In genomic region chr1:85969519-85969918, GRCm38 (mm10) we compare ENCODE assay signal across 13 mouse cellular contexts. TPM values are rescaled to one million over a fixed set of nuclear protein-coding genes. Genes with fewer than 3 reads are reported as not detected.
A peak's percentile ranks its signal among the peaks of the same experiment; 100 is the strongest.
DNase-seq lines count a peak whose midpoint lies in the region; ATAC-seq lines count a peak whose summit lies in the region.
"Had no signal": no experiment of that assay in that cellular context is flagged by ENCODE, and none has a peak within 500 bp of the region (broad histone marks: within the 10 kb centered on the region; RNA-seq: fewer than 3 reads in every experiment).

No protein-coding gene starts in this region.

- peak; percentile 71; the same call in 1 of the 2 replicates for ATAC-seq in forebrain, embryonic 15.5 days (replicated peaks)
- ATAC-seq in forebrain, embryonic 11.5 days (replicated peaks; ENCODE audit: low FRiP score), result no peak
- peak; percentile 43; the same call in 1 of the 2 replicates for ATAC-seq in midbrain, embryonic 13.5 days
- ATAC-seq in neural tube, embryonic 13.5 days (ENCODE audit: low read depth), result peak; percentile 77

- H3K27ac ChIP-seq in forebrain, embryonic 15.5 days (replicated peaks), result no peak overlapping the region
- H3K27ac ChIP-seq in forebrain, embryonic 11.5 days (ENCODE audit: low read depth, low read length), result no peak overlapping the region
- no peak overlapping the region for H3K27ac ChIP-seq in midbrain, embryonic 13.5 days
- no peak overlapping the region for H3K27ac ChIP-seq in midbrain, embryonic 10.5 days (replicated peaks)
- H3K27ac ChIP-seq in neural tube, embryonic 13.5 days (replicated peaks), result peak overlapping the region; percentile 59; the same call in 1 of the 2 replicates
- H3K27ac ChIP-seq: heart, embryonic 15.5 days had no signal

- H3K9ac ChIP-seq in forebrain, embryonic 15.5 days (replicated peaks), result no peak overlapping the region
- H3K9ac ChIP-seq in forebrain, embryonic 11.5 days (ENCODE audit: low read length), result no peak overlapping the region
- no peak overlapping the region for H3K9ac ChIP-seq in midbrain, embryonic 13.5 days (replicated peaks)
- H3K9ac ChIP-seq in neural tube, embryonic 13.5 days, result no peak overlapping the region
- H3K9ac ChIP-seq: heart, embryonic 15.5 days had no signal

- no peak overlapping the region for H3K4me2 ChIP-seq in forebrain, embryonic 15.5 days (replicated peaks)
- H3K4me2 ChIP-seq in forebrain, embryonic 11.5 days (ENCODE audit: low read depth, low read length, severe bottlenecking), result no peak overlapping the region
- H3K4me2 ChIP-seq in midbrain, embryonic 13.5 days (replicated peaks), result no peak overlapping the region
- no peak overlapping the region for H3K4me2 ChIP-seq in neural tube, embryonic 13.5 days
- H3K4me2 ChIP-seq: heart, embryonic 15.5 days; liver, embryonic 11.5 days had no signal

- no peaks in the 10 kb centered on the region for H3K4me1 ChIP-seq in forebrain, embryonic 15.5 days
- H3K4me1 ChIP-seq in forebrain, embryonic 11.5 days (replicated peaks; ENCODE audit: control insufficient read depth, insufficient read depth, low read length), result no peaks in the 10 kb centered on the region
- H3K4me1 ChIP-seq in midbrain, embryonic 13.5 days (replicated peaks), result no peaks in the 10 kb centered on the region
- no peaks in the 10 kb centered on the region for H3K4me1 ChIP-seq in midbrain, embryonic 10.5 days
- H3K4me1 ChIP-seq in neural tube, embryonic 13.5 days (replicated peaks), result no peaks in the 10 kb centered on the region
- H3K4me1 ChIP-seq: heart, embryonic 15.5 days; megakaryocyte, embryonic 14.5 days had no signal

- no peaks in the 10 kb centered on the region for H3K27me3 ChIP-seq in forebrain, embryonic 15.5 days
- H3K27me3 ChIP-seq in forebrain, embryonic 11.5 days (ENCODE audit: control insufficient read depth, insufficient read depth, low read length), result no peaks in the 10 kb centered on the region
- no peaks in the 10 kb centered on the region for H3K27me3 ChIP-seq in midbrain, embryonic 13.5 days
- H3K27me3 ChIP-seq in midbrain, embryonic 10.5 days (ENCODE audit: low read depth, poor library complexity, severe bottlenecking), result no peaks in the 10 kb centered on the region
- H3K27me3 ChIP-seq in neural tube, embryonic 13.5 days, result no peaks in the 10 kb centered on the region
- H3K27me3 ChIP-seq: heart, embryonic 15.5 days had no signal

- no peaks in the 10 kb centered on the region for H3K36me3 ChIP-seq in forebrain, embryonic 15.5 days
- no peaks in the 10 kb centered on the region for H3K36me3 ChIP-seq in forebrain, embryonic 11.5 days (ENCODE audit: control insufficient read depth, insufficient read depth, low read length)
- H3K36me3 ChIP-seq in midbrain, embryonic 13.5 days, result no peaks in the 10 kb centered on the region
- H3K36me3 ChIP-seq in midbrain, embryonic 10.5 days, result no peaks in the 10 kb centered on the region
- H3K36me3 ChIP-seq in neural tube, embryonic 13.5 days, result no peaks in the 10 kb centered on the region
- H3K36me3 ChIP-seq: heart, embryonic 15.5 days had no signal

- no peaks in the 10 kb centered on the region for H3K9me3 ChIP-seq in forebrain, embryonic 15.5 days
- no peaks in the 10 kb centered on the region for H3K9me3 ChIP-seq in forebrain, embryonic 11.5 days (ENCODE audit: control insufficient read depth, low read length)
- no peaks in the 10 kb centered on the region for H3K9me3 ChIP-seq in midbrain, embryonic 13.5 days
- no peaks in the 10 kb centered on the region for H3K9me3 ChIP-seq in midbrain, embryonic 10.5 days (replicated peaks)
- H3K9me3 ChIP-seq in neural tube, embryonic 13.5 days, result no peaks in the 10 kb centered on the region
- H3K9me3 ChIP-seq: heart, embryonic 15.5 days had no signal

- H3K4me3 ChIP-seq in forebrain, embryonic 15.5 days, result no peak overlapping the region
- no peak overlapping the region for H3K4me3 ChIP-seq in forebrain, embryonic 11.5 days (ENCODE audit: low read depth, low read length)
- no peak overlapping the region for H3K4me3 ChIP-seq in midbrain, embryonic 13.5 days (replicated peaks)
- no peak overlapping the region for H3K4me3 ChIP-seq in midbrain, embryonic 10.5 days
- H3K4me3 ChIP-seq in neural tube, embryonic 13.5 days, result no peak overlapping the region
- H3K4me3 ChIP-seq: heart, embryonic 15.5 days; megakaryocyte, embryonic 14.5 days had no signal

- no peak for DNase-seq in forebrain, embryonic 11.5 days (ENCODE audit: low spot score)
- no peak for DNase-seq in midbrain, embryonic 10.5 days (ENCODE audit: low spot score)
- DNase-seq in fibroblast of lung, adult 2 months (ENCODE audit: low read depth), result peak; percentile 40
- DNase-seq in kidney, adult 9 months, result no peak
- DNase-seq in ovary, adult 18-20 months (ENCODE audit: low spot score), result no peak

- WGBS in forebrain, embryonic 15.5 days, result 41% methylated on average over 1 of the region's 1 CpGs
- WGBS in forebrain, embryonic 11.5 days, result 82% methylated on average over 1 of the region's 1 CpGs
- WGBS in midbrain, embryonic 13.5 days, result 71% methylated on average over 1 of the region's 1 CpGs
- WGBS in midbrain, embryonic 10.5 days, result 93% methylated on average over 1 of the region's 1 CpGs
- WGBS in neural tube, embryonic 13.5 days, result 69% methylated on average over 1 of the region's 1 CpGs

RNA-seq across cellular contexts. Expression of gene Gpr55, which starts 8.7 kb away (rescaled TPM):
- polyA plus RNA-seq in forebrain, embryonic 15.5 days (2015; fragmentation: Nextera tagmentation; extraction: Ambion mirVana), result 0.15 and 0.17 TPM in 2 replicates
- not detected in 2 replicates for polyA plus RNA-seq in forebrain, embryonic 11.5 days (2014; fragmentation: Nextera tagmentation; extraction: Ambion mirVana)
- polyA plus RNA-seq in midbrain, embryonic 13.5 days (2015; fragmentation: Nextera tagmentation; extraction: Ambion mirVana), result 0.05 and 0.07 TPM in 2 replicates
- not detected in 2 replicates for polyA plus RNA-seq in midbrain, embryonic 10.5 days (2016; fragmentation: Nextera tagmentation; extraction: Ambion mirVana)
- polyA plus RNA-seq in neural tube, embryonic 13.5 days (2015; fragmentation: Nextera tagmentation; extraction: Ambion mirVana), result 0.12 TPM in 1 of 2 replicates, not detected in the other
- polyA plus RNA-seq: liver, embryonic 11.5 days had no signal

RNA-seq across cellular contexts. Expression of gene 4933407L21Rik, which starts 41.2 kb away (rescaled TPM):
- polyA plus RNA-seq in forebrain, embryonic 15.5 days (2015; fragmentation: Nextera tagmentation; extraction: Ambion mirVana), result 4.4 and 4.6 TPM in 2 replicates
- 0.60 and 1.1 TPM in 2 replicates for polyA plus RNA-seq in forebrain, embryonic 11.5 days (2014; fragmentation: Nextera tagmentation; extraction: Ambion mirVana)
- 6.4 and 6.5 TPM in 2 replicates for polyA plus RNA-seq in midbrain, embryonic 13.5 days (2015; fragmentation: Nextera tagmentation; extraction: Ambion mirVana)
- polyA plus RNA-seq in midbrain, embryonic 10.5 days (2016; fragmentation: Nextera tagmentation; extraction: Ambion mirVana), result 0.20 and 1.0 TPM in 2 replicates
- 2.7 and 3.5 TPM in 2 replicates for polyA plus RNA-seq in neural tube, embryonic 13.5 days (2015; fragmentation: Nextera tagmentation; extraction: Ambion mirVana)
- polyA plus RNA-seq: liver, embryonic 11.5 days had no signal

RNA-seq across cellular contexts. Expression of gene Spata3, which starts 47.1 kb away (rescaled TPM):
- polyA plus RNA-seq in forebrain, embryonic 15.5 days (2015; fragmentation: Nextera tagmentation; extraction: Ambion mirVana), result 0.23 and 0.66 TPM in 2 replicates
- not detected in 2 replicates for polyA plus RNA-seq in forebrain, embryonic 11.5 days (2014; fragmentation: Nextera tagmentation; extraction: Ambion mirVana)
- 0.27 TPM in 1 of 2 replicates, not detected in the other for polyA plus RNA-seq in midbrain, embryonic 13.5 days (2015; fragmentation: Nextera tagmentation; extraction: Ambion mirVana)
- polyA plus RNA-seq in midbrain, embryonic 10.5 days (2016; fragmentation: Nextera tagmentation; extraction: Ambion mirVana), result not detected in 2 replicates
- polyA plus RNA-seq in neural tube, embryonic 13.5 days (2015; fragmentation: Nextera tagmentation; extraction: Ambion mirVana), result not detected in 2 replicates
- polyA plus RNA-seq: heart, embryonic 15.5 days; kidney, embryonic 16.5 days; liver, embryonic 11.5 days; thymus, postnatal 0 days had no signal
